Mouse (Mus musculus) T-helper 17 cell (primary cell): ENCODE measurements around the gene Crhr1.

Source experiments
- in situ Hi-C, 2 experiments: fragments of 300-600 bp; cut with MboI, MseI; formaldehyde crosslinking; loops; 1 replicate in 1 of 2; 2 replicates in 1 of 2; pipeline ENCODE4 v1.15.1; 2025; ENCODE audit warnings: high pct_unique_total_duplicates in 2 of 2

Gene Crhr1

DNA sequence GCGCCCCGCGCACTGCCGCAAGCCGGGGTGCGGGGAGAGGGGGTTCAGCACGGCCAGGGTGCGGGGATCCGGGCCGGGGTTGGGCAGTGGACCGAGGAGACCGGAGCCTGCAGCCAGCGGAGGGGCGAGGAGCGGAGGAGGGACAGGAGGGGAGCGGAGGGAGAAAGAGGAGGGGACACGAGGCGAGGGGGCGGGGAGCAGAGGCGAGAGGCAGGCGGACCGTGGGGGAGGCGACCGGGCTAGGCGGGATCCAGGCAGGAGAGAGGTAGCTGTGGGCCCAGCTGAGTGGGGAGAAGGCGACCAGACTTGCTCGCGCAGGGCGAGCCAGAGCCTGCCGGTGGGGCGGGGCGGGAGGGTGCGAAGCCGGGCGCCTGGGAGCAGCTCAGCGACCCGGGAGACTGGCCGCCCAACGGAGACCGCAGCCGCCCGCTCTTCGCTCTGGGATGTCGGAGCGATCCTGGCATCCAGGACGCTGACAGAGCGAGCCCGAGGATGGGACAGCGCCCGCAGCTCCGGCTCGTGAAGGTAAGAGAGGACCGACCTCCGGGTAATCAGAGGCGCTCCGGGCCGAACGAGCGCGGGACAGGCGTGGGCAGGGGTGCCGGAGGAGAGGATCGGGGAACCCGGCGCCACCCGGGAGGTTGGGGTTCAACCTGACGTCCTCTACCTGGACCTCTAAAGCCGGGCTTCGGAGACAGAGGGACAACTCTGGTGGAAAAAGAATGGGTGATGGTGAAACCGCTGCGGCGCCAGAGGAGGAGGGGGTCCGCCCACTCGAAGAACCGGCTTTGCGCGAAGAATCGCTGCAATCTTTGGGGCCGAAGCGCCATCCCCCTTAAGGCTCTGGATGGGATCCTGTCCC is at the start of gene Crhr1:
Crhr1 (plus strand) TSS at position 276 of the 862 bp plus-strand sequence.
- in situ Hi-C loops, result loop anchor here in 1 of 2 experiments (25.0 kb wide), 1 partner anchor 1396 kb away; no protein-coding TSS in a partner anchor

DNA sequence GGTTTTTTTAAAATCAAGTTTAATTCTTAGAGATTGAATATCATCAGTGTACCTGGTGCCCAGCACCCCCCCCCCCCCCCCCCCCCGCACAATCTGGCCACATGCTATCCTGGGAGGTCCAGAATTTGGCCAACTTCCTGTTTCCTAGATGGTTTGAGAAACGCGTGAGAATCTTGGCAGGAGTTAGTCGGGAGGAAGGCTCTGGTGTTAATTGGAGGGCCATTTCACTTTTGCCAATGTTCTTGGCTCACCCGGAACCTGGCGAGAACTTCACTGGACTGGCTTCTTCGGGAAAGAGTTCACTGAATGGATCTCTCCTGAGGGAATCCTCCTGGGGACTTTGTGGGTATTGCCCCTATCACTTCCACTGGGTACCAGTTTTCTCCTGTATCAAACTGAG is 49.4 kb upstream of the Crhr1 start:
- in situ Hi-C loops, result no loop called here

DNA sequence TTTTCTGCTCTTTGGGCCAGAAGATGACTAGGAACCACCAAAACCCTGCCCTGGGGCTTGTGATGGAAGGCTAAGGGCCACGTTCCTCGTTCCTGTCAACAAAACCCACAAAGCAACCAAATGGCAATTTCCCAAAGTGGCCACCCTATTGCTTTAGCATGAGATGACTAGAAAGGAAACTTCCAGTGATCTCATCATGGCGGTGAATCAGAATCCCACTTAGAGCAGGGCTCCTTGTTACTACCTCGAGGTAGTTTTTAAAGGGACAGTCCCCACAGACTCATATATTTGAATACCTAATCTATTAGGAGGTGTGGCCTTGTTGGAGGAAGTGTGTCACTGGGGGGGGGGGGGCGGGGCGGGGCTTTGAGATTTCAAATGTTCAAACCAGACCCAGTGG is 48.9 kb upstream of the Crhr1 start:
- in situ Hi-C loops, result no loop called here

DNA sequence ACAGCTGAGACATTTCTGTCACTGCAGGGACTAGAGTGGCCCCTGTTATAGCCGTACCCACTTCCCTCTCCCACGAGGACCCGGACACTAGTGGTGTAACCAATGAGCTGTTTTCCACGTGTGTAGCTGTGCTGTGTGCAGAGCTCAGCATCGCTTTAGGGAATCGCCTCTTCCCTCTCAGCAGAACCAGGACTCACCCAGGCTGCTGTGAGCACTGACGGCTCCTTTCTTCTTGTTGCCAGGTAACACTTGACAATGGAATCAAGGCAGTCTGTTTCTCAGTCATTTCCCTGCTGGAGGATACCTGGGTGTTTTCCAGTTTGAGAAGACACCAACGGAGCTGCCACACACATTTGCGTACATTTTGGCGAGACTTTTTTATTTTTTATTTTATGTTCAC is 44.1 kb upstream of the Crhr1 start:
- in situ Hi-C loops, result no loop called here

DNA sequence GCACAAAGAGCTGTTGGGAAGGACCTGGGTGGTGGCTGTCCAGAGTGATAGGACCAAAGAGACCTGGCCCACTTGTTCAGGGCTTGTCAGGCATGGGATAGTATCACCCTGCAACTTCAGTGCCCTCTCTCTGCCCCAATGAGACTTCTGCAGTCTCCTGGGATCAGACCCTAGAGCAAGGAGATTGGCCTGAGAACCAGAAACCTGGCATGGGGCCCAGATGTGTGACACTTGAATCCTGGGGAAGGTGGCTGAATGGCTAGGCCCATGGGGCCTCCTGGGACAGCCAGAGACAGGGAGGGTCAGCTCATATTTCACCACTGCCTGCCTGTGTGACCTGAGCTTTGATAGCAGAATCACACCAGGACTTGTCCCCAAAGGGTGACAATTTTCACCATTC is 41.9 kb upstream of the Crhr1 start:
- in situ Hi-C loops, result no loop called here

DNA sequence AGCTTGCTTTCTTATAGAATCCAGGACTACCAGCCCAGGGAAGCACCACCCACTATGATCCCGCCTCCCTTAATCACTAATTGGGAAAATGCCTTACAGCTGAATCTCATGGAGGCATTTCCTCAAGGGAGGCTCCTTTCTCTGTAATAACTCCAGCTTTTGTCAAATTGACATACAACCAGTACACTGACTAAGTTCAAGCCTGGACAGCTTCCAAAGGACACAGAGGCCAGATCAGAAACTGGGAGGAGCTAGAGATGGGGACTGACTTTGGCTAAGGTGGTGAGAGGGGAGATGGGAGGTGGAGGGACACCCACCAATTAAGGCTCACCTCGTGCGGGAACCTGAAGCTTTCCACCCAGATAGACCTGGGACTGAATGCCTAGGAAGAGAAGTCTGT is 37.5 kb upstream of the Crhr1 start:
- in situ Hi-C loops, result no loop called here

DNA sequence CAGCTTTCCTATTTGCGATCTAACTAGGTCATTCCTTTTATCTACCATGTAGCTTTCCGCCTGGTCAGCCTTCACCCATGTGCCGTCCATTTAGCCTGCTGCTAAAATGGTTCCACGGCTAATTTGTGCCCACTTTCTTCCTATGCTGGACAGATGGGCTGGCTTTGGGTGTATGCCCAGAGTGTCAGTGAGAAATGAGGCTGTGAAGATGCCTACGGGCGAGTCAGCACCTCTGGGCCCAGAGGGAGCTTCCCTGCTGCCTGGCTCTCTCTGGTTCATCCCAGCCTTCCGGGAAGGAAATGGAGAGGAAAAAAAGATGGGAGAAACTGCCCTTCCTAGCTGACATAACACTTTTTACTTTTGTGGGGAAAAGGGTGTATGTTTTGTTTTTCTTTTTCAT is 36.1 kb upstream of the Crhr1 start:
- in situ Hi-C loops, result no loop called here

DNA sequence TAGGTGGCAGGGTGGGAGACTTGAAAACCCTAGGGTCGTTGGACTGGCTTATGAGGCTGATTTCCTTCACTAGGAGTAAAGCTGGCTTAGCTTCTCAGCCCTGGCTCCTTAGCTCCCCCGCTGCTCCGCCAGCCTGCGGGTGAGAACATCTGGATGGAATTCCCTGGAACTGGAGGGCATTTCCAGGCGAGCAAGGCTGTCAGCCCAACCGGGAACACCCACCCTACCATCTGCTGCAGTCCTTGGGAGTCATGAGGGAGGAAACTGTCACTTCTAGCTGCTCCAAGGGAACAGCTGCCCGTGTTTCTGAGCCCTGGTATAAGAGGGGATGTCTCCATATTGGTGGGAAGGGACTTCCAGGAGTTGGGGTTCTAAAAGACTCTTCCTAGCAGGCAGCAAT is 33.1 kb upstream of the Crhr1 start:
- in situ Hi-C loops, result no loop called here

DNA sequence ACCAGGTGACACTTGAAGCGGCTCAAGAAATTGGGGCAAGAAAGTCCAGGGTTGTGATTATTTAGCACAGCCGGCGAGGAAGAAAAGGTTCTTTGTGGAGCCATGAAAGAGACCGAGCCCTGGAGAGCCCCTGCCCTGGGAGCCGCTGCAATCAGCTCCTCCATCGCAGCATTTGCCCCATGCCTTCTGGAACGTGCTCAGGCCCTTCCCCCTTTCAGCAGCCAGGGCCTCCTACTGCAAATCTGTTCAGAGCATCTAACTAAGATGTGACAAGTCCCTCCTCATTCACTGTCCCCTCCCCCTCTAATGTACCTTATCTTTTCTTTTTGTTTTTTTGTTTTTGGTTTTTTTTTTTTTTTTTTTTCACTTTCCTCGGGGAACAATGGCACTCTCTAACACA is 30.0 kb upstream of the Crhr1 start:
- in situ Hi-C loops, result no loop called here

DNA sequence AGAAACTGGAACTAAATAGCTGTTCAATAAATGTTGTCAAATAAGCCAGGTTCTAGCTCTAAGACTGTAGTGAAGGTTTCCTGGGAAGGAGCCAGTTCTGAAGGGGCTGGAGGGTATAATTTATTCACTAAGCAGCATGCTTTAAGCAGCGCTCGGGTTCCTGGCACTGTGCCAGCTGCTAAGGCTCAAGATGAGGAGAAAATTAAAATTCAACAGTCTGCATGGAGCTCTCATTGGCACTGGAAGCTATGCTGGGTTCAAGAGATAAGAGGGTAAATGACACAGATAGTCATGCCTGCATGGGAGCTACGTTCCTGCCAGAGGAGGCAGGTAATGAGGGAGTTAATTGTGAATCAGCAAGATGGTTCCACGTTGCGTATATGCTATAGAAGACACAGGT is 26.3 kb upstream of the Crhr1 start:
- in situ Hi-C loops, result no loop called here

DNA sequence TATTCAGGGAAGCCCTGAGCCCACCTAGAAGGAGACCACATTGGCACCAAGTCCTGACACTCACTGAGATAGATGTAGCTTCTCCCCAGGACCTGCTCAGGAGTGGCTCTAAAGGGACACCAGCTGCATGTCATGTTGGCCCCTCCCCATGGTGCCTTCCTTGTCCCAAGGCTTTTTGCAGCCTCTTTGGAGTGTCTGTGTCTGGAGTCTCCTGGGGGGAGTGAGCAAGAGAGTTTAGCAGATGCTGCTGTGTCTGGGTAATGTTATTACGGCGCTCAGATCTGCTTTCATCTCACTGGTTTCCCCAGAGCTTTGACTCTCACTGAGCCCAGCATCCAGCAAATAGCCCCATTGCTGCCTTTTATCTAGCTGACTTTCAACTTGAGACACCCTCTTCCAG is 25.7 kb upstream of the Crhr1 start:
- in situ Hi-C loops, result no loop called here

DNA sequence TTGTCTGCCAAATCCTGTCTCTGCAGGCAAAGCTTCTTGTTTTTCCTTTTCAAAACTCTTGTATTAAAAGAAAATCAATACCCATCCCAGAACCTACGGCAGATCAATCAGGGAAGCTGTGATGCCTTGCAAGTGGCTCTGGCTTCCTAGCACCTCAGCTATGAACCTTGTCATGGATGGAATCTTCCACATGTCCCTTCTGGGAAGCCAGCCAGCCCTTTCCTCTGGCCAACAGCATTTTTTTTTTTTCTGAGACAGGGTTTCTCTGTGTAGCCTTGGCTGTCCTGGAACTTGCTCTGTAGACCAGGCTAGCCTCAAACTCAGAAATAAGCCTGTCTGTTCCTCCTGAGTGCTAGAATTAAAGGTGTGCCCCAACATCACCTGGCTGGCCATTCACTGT is 22.3 kb upstream of the Crhr1 start:
- in situ Hi-C loops, result no loop called here

DNA sequence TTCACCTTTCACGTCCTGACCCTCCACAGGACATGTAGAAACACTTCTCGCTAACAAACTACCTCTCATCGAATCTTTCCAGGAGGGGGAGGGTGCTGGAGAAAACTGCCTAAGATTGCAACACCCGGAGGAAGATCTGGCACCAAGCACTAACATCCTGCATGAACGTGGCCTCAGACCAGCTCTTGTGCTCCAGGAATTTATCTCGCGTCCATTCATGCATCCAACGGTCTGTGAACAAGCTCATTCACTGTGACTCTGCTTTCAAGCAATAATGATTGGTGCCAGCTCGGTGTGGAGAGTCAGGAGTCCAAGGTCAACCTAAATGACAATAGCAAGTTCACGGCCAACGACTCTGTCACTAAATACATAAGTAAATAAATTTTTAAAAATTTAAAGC is 20.8 kb upstream of the Crhr1 start:
- in situ Hi-C loops, result no loop called here

DNA sequence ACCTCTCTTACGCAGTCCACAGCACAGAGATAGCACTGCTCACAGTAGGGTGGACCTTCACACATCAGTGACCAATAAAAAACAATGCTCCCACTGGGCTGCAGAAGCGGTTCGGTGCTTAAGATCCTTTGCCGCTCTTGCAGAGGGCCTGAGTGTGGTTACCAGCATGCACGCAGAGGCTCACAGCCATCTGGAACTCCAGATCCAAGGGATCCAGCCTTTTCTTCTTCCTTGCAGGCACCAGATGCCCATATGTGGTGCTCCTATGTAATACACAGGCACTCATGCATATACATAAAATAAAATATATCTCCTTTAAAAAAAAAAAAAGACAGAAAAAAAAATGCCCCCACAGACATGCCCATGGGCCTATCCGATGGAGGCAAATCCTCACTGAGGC is 19.0 kb upstream of the Crhr1 start:
- in situ Hi-C loops, result no loop called here

DNA sequence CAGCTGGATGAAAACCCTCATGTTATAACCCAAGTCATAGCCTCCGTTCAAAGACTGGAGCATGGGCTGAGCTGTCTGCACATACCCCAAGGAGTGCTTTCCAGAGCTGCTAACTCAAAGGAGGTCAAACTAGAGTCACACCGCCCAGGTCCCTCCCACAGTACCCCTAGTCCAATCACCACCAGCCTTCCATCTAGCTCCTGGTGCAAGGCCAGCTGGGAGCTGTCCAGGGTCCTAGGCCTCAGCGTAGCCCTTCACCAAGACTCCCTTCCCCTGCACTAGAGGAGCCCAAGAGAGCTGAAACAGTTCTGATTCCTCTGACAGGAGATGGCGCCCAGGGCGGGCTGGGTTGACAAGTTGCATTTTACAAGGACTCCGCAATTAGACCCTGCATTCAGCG is 18.0 kb upstream of the Crhr1 start:
- in situ Hi-C loops, result no loop called here

DNA sequence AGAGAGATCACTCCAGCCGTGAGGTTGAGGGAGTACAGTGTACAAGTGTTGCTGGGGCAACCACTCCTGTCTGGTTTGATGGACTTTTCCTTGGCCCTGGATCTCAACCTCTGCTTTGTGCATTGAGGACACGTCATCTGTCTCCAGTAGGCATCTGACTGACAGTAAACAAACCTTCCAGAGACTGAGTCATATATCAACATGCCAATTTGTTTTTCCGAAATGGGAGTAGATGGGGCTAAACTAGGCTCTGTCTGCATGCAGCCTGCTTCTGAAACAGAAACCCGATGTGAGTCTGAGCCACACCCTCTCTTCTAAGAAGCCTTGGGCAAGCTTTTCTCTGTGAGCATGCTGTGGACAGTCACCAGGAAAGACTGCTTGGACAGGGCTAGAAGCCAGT is 14.3 kb upstream of the Crhr1 start:
- in situ Hi-C loops, result no loop called here

DNA sequence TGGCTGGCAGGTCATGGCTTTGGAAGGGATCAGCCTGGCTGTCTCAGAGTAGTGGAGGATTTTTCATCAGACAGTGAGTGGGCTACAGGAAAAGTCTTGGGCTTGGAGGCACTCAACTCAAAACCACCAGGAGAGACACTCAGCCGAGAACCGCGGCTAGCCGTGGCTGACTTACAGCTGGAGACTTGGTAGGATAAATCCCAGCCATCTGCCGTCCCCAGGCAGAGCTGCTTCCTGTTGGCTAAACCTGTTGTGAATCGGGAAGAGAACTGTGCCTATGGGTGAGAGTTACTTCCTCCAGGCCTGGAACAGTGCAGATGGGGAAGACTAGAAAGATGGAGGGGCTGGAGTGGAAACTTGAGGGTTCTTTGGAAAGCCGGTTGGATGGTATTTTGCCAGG is 9.7 kb upstream of the Crhr1 start:
- in situ Hi-C loops, result no loop called here

DNA sequence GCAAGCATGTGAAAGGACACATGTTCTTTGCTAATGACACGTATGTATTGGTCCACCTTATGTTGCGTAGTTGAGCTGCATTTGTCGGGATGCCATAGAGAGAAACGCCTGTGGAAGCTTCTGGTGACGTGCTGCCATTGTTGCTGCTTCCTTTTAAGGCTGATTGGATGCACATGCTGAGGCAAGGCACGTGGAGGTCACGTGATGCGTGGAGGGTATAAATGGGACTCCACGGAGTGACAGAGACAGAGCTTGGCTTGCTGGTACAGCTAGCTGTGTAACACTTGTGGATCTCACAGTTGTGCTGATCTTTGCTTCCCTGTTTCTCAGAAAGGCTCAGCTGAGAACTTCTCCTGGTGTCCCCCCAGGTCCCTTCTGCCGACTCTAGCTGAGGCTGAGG is 9.2 kb upstream of the Crhr1 start:
- in situ Hi-C loops, result no loop called here

DNA sequence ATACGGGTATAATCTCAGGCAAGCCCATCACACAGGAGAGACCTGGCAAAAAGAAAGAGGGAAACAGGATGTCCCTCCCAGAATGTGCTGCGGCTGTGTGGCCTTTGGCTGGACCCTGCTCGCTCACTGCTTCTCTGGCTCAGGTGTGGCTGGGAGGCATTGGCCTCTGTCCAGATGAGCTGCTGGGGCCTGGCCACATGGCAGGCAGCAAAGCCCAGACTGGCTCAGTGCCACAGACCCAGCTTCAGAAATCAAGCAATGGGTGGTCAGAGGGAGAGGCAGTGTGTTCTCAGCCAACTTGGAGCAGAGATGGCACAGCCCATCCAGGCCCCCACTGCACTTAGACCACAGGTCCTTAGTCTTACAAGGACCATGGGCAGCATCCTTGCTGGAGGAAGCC is 8.1 kb upstream of the Crhr1 start:
- in situ Hi-C loops, result no loop called here

DNA sequence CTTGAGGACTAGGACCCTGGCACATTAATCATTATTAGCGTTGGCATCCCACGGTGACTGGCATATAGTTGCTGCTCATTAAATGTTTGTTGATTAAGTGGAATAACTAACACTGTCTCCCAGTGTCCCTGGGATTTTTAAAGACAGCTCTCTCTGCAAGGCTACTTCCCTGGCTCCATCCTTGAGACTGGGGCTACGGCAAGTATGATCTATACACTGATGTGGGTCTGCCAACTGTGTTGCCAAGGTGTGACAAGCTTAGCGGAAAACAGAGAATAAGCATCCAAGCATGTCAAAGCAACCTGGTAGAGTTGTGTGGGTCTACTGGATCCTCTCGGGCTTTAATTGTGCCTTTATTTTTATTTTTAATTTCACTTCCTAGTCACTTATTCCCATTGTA is 3.2 kb upstream of the Crhr1 start:
- in situ Hi-C loops, result loop anchor here in 1 of 2 experiments (25.0 kb wide), 1 partner anchor 1392 kb away; no protein-coding TSS in a partner anchor

DNA sequence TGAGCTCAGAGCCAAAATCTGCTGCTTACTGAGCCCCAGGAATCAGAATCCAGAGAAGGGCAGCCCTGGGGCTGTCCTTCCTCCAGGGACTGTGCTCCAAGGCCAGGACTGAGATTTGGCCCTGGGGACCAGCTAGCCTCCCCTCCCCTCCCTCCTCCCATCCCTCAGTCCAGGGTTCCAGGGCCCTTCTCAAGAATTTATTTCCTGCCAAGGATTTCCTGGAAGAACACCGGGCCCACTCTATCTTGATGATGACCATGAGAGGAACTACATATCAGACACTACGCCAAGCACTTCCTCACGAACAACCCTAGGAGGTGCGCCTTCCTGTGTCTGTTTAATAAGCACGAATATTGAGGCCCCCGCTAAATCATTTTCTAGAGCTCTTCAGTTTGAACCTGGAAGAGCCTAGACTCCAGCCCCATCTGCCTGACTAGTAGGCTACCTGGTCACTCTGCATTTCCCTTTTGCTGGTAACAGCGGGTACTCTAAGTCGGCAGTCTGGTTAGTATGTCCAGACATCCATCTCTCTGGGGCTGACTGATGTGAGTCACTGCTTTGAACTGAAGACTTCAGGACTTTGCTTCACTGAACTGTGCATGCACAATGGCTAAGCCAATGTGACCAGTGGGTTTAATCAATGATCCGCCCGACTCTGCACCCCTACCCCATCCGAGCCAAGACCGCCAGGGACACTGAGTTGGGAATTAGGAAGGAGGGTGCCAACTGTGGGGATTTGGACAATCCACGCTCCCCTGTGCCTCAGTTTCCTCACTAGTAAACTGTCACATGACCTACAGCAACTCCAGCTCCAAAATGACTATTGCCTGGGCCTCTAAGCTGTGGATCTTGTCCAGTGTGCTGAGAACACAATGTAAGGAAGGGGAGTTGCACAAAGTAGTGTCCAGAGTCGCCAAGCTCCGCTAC is 1.7 kb upstream of the Crhr1 start:
- in situ Hi-C loops, result loop anchor here in 1 of 2 experiments (25.0 kb wide), 1 partner anchor 1394 kb away; no protein-coding TSS in a partner anchor

DNA sequence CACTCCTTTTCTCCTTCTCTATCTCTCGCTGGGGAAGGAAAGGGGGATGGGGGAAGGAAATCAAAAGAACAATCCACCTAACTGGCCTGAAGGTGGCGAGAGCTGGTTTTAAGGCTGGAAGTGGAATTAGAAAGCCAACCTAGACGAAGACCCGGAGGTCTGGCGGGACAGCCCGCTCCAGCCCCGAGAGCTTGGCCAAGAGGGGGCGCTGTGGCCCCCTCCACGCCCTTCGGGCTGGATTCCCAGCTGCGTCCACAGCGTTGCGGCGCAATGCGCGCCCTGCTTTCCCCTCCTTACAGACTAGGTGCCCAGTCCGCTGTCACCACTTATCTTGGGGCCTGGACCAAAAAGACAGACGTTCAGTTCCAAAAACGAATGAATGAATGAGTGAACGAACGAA is 899 bp upstream of the Crhr1 start:
- in situ Hi-C loops, result loop anchor here in 1 of 2 experiments (25.0 kb wide), 1 partner anchor 1394 kb away; no protein-coding TSS in a partner anchor
